Mouse (Mus musculus) embryonic facial prominence, embryonic 11.5 days (tissue): ENCODE measurements at regions not wholly inside any gene's neighbourhood (a gene's known extent, or its start where the extent isn't known, plus 50 kb on each side); places are given as distances from the start of the nearest gene placed in this dataset.
"Not testable (repeated sequence)": the region's sequence is repeated elsewhere in the genome, so short reads cannot be mapped to it uniquely, and the experiment has no call there.

Source experiments
- ATAC-seq: fragments of 200-750 bp; cut with Nextera tagmentation; replicated peaks from 2 replicates; pipeline ENCODE4 v1.8.0; 2017; ENCODE audit warnings: low read depth; ENCODE audit not compliant: insufficient number of reproducible peaks, low FRiP score, low TSS enrichment
- DNase-seq: peaks from one replicate; pipeline ENCODE4 v3.0.0-alpha.2; 2015; ENCODE audit warnings: low spot score
- H3K27ac ChIP-seq: fragments of 300-500 bp; sonication (generic); replicated peaks from 2 replicates; pipeline ENCODE4 v1.5.1; 2014; ENCODE audit warnings: mild to moderate bottlenecking, low read depth, low read length, control low read depth
- H3K27me3 ChIP-seq: fragments of 300-500 bp; sonication (generic); 2 replicates; pipeline ENCODE4 v1.6.1; 2014; ENCODE audit warnings: mild to moderate bottlenecking, low read length, moderate library complexity, mixed read lengths; ENCODE audit not compliant: control insufficient read depth, insufficient read depth
- H3K36me3 ChIP-seq: fragments of 300-500 bp; sonication (generic); replicated peaks from 2 replicates; pipeline ENCODE4 v1.6.1; 2014; ENCODE audit warnings: low read depth, mild to moderate bottlenecking, low read length, moderate library complexity, mixed read lengths; ENCODE audit not compliant: control insufficient read depth, insufficient read depth
- H3K4me1 ChIP-seq: fragments of 300-500 bp; sonication (generic); 2 replicates; pipeline ENCODE4 v1.6.1; 2014; ENCODE audit warnings: low read length, mixed read lengths; ENCODE audit not compliant: control insufficient read depth, insufficient read depth
- H3K4me2 ChIP-seq: fragments of 300-500 bp; sonication (generic); 2 replicates; pipeline ENCODE4 v1.6.1; 2014; ENCODE audit warnings: low read depth, mild to moderate bottlenecking, control low read depth, low read length, moderate library complexity
- H3K4me3 ChIP-seq: fragments of 300-500 bp; sonication (generic); 2 replicates; pipeline ENCODE4 v1.5.1; 2014; ENCODE audit warnings: low read depth, low read length, control low read depth
- H3K9ac ChIP-seq: fragments of 300-500 bp; sonication (generic); replicated peaks from 2 replicates; pipeline ENCODE4 v1.6.1; 2014; ENCODE audit warnings: mild to moderate bottlenecking, control low read depth, low read length
- H3K9me3 ChIP-seq: fragments of 300-500 bp; sonication (generic); replicated peaks from 2 replicates; pipeline ENCODE4 v1.6.1; 2016; ENCODE audit warnings: mild to moderate bottlenecking, low read length, inconsistent platforms, mixed read lengths; ENCODE audit not compliant: control insufficient read depth
- WGBS: fragments of 180-500 bp; shearing (Covaris S2); extraction: QIAGEN DNeasy Blood & Tissue Kit; methylation state at CpG from one replicate; pipeline ENCODE4 v1.1.7; 2014; 5-methylcytosine and 5-hydroxymethylcytosine counted together

DNA sequence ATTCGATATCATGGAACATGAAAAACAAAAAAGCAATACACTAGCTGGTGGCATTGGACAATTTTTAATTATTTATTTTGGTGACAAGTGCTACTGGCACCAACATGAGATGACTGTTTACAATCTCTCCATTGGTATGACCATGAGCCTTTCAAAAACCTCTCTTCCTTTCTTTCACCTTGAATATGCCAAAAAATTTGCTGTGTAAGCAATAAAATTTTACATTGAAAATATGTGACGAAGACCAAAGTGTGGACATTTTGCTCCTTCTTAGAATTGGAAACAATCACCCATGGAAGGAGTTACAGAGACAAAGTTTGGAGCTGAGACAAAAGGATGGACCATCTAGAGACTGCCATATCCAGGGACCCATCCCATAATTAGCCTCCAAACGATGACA, 83.4 kb upstream of the Gm49339 start:
- H3K9ac ChIP-seq, H3K27me3 ChIP-seq, H3K36me3 ChIP-seq, ATAC-seq, H3K4me1 ChIP-seq, H3K27ac ChIP-seq, H3K9me3 ChIP-seq, H3K4me3 ChIP-seq, H3K4me2 ChIP-seq, DNase-seq: not testable (repeated sequence)
- 90% methylated on average over 3 of the region's 3 CpGs for WGBS

- ATAC-seq (no peak), DNase-seq (peak; percentile 87)
- H3K4me3 ChIP-seq, result no peak overlapping the region
- whole genome bisulfite sequencing, result 9% methylated on average over 9 of the region's 9 CpGs
- no peaks in the 10 kb centered on the region for H3K9me3 ChIP-seq
- no peak overlapping the region for H3K9ac ChIP-seq
- H3K36me3 ChIP-seq, result no peaks in the 10 kb centered on the region
- no peak overlapping the region for H3K27ac ChIP-seq
- no peaks in the 10 kb centered on the region for H3K27me3 ChIP-seq
- H3K4me1 ChIP-seq, result no peaks in the 10 kb centered on the region
- H3K4me2 ChIP-seq, result no peak overlapping the region
These were observed 75.3 kb upstream of the Gm49339 start for GRCm38 (mm10) chr10:51405141-51405540.

GRCm38 (mm10) chr10:51412795-51413194, 67.6 kb upstream of the Gm49339 start:
- H3K4me3 ChIP-seq, result no peak overlapping the region
- H3K9ac ChIP-seq, result no peak overlapping the region
- no peak overlapping the region for H3K4me2 ChIP-seq
- no peak overlapping the region for H3K27ac ChIP-seq
- H3K36me3 ChIP-seq, result no peaks in the 10 kb centered on the region
- no peak for ATAC-seq
- no peak for DNase-seq
- no peaks in the 10 kb centered on the region for H3K27me3 ChIP-seq
- no peaks in the 10 kb centered on the region for H3K4me1 ChIP-seq
- H3K9me3 ChIP-seq, result no peaks in the 10 kb centered on the region

DNA sequence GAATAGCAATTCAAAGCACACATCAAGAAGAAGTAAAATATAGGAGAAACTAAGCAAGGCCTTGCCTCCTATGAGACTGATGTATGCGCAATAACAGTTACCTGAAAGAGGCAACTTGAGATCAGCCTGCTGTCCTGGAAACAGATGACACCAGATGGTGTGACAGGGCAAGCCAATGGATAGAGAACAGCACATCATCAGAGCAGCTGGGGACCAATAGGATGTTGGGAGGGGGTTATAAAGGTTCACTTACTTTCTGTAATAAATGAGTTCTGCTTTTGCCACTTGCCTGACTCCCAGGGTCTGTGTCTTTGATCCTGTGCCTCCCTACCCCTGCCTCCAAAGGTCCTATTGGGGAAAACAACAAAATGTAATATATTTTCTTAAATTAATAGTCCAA, 65.9 kb upstream of the Gm49339 start:
- DNase-seq (no peak), ATAC-seq (no peak)
- Histone ChIP-seq H3K27me3 (no peaks in the 10 kb centered on the region), H3K4me2 (no peak overlapping the region), H3K36me3 (no peaks in the 10 kb centered on the region), H3K9ac (no peak overlapping the region), H3K4me1 (no peaks in the 10 kb centered on the region), H3K4me3 (no peak overlapping the region), H3K9me3 (no peaks in the 10 kb centered on the region), H3K27ac (no peak overlapping the region)
- WGBS, result 82% methylated on average over 1 of the region's 1 CpGs

- Histone ChIP-seq H3K9ac (no peak overlapping the region), H3K4me3 (no peak overlapping the region), H3K4me1 (no peaks in the 10 kb centered on the region), H3K9me3 (no peaks in the 10 kb centered on the region), H3K27me3 (no peaks in the 10 kb centered on the region), H3K27ac (no peak overlapping the region), H3K4me2 (no peak overlapping the region), H3K36me3 (no peaks in the 10 kb centered on the region)
- ATAC-seq (no peak), DNase-seq (no peak)
These were observed 63.7 kb upstream of the Gm49339 start for GRCm38 (mm10) chr10:51416723-51417122.

DNA sequence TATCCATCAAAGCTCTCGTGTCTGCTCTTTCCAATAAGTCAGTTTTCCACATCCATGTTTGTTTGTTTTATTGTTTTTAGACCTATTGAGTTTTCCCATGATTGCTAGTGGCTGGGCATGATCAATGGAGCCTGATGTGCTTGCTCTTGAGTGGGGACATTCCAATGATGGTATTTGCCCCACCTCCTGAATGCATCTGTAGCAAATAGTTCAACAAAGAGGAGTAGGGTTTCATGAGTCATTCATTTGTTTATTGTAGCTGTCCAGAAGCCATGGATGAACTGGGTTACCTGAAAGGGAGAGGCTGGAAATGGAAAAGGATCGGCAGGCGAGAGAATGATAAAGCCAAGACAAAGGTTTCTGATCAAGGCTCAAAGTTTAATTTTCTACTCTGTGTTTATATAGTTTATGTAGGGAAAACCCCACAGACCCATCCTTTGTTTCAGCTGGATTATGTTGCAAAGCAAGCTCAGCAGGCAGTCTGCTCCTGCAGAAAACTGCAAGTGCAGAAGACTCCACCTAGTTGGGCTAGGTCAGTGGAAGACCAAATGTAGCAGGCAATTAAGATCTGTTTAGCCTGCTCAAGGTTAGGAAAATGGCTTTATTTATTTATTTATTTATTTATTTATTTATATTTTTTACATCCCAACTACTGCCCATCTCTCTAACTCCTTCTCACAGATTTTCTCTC, 63.0 kb upstream of the Gm49339 start:
- Histone ChIP-seq H3K9me3 (no peaks in the 10 kb centered on the region), H3K4me1 (no peaks in the 10 kb centered on the region), H3K4me3 (no peak overlapping the region), H3K27ac (no peak overlapping the region), H3K4me2 (no peak overlapping the region), H3K27me3 (no peaks in the 10 kb centered on the region), H3K9ac (no peak overlapping the region), H3K36me3 (no peaks in the 10 kb centered on the region)
- DNase-seq, result no peak
- WGBS, result 73% methylated on average over 3 of the region's 3 CpGs
- no peak for ATAC-seq

GRCm38 (mm10) chr10:51418550-51418949, 61.9 kb upstream of the Gm49339 start:
- Histone ChIP-seq H3K9ac (no peak overlapping the region), H3K4me3 (no peak overlapping the region), H3K27ac (no peak overlapping the region), H3K27me3 (no peaks in the 10 kb centered on the region), H3K4me2 (no peak overlapping the region), H3K36me3 (no peaks in the 10 kb centered on the region), H3K4me1 (no peaks in the 10 kb centered on the region), H3K9me3 (no peaks in the 10 kb centered on the region)
- DNase-seq, result no peak
- 0 out of 2 replicates have a peak, but pooled peaks have one; percentile 18 for ATAC-seq
- 83% methylated on average over 1 of the region's 1 CpGs for WGBS

- H3K36me3 ChIP-seq, result no peaks in the 10 kb centered on the region
- H3K27me3 ChIP-seq, result no peaks in the 10 kb centered on the region
- DNase-seq (no peak), ATAC-seq (no peak)
- H3K9me3 ChIP-seq, result no peaks in the 10 kb centered on the region
- no peak overlapping the region for H3K4me3 ChIP-seq
- no peak overlapping the region for H3K4me2 ChIP-seq
- 85% methylated on average over 1 of the region's 1 CpGs for WGBS
- no peaks in the 10 kb centered on the region for H3K4me1 ChIP-seq
- no peak overlapping the region for H3K9ac ChIP-seq
- no peak overlapping the region for H3K27ac ChIP-seq
These were observed 57.9 kb upstream of the Gm49339 start for GRCm38 (mm10) chr10:51422501-51422900.
